Mouse (Mus musculus): ENCODE results near the gene Drp2.

Gene Drp2

DNA sequence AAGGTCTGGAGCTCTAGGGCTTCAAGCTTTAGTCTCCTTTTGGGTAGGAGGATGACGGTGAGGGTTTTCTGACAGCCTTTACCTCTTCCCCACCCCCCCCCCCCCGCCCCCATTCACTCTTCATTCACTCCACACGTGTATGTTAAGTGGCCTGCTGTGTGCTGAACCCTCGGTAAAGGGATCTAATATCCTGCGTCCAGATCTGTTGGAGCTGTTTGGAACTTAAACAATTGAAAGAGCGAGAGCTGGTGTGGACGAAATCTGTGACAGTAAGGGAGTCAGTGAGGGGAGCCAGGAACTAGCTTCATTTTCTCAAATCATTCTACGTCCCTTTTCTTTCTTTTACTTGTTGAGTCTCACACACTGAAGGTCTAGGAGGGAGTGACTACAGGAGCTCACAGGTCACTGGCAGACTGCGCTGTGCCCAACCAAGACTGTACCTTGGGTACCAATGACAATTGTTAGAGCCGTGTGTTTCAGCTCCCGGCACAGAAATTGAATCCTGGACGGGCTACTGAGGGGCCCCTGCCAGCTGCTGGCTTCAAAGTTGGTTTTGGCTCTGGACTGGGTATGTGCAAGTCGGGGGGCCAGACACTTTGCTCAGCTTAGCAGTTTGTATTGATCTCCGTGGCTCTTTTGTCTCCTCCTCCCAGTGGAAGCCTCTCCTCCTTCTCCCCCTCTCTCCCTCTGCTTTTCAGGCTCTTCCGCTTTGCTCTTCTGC lies at the start of gene Drp2:
Gene Drp2 (plus strand): TSS at position 689 of the 721 bp plus-strand sequence.
- DNase-seq (ENCODE audit: low read depth, low spot score) = no peak

DNA sequence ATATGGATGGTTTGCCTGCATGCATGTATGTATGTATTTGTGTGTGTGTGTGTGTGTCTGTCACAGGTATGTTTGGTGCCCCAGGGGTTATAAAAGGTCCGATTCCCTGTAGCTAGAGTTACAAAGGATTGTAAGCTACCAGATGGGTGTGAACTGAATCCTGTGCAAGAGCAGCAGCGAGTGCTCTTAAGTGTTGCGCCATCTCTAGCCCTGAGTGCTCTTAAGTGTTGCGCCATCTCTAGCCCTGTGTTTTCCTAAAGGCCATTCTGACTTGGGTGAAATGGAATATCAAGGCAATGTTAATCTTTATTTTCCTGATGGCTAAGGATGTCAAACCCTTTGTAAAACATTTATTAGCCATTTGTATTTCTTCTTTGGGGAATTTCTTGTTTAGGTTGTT lies 45.0 kb upstream of the Drp2 start:
- no peak for DNase-seq (ENCODE audit: low read depth, low spot score)

DNA sequence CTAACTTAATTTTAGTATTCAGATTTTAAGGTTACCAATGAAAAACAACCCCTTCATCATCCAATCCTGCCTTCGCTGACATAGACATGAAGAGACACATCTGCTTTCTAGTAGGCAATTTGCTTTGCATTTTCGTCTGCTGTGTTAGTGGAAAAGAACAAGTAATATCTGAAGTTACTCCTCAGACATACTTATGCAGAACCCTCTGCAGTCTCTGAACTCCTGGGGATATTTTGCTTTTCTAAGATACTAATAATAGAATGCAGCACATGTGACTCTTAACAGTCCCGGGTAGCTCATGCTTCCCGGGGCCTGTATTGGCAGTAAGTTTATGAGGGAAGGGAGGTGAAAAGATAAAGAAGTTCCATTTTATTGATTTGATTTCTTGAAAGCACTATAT lies 42.2 kb upstream of the Drp2 start:
- DNase-seq (ENCODE audit: low read depth, low spot score) = no peak

DNA sequence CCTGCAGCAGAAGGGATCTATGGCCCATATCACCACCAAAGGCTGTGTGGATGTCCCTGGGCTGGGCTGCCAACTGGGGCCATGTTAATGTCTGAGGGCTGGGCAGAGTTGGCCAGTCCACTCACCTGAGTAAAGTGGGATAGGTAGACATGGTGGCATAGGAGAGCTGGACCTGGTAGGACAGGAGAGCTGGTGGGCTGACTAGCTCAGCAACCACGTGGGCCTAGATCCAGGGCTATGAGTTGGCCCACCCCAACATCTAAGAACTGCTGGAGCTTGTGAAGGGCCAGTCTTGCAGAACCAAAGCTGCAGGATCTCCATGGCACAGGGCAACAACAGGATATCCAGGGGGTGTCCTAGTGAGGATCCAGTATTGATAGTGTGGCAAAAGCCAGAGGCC lies 38.9 kb upstream of the Drp2 start:
- no peak for DNase-seq (ENCODE audit: low read depth, low spot score)

DNA sequence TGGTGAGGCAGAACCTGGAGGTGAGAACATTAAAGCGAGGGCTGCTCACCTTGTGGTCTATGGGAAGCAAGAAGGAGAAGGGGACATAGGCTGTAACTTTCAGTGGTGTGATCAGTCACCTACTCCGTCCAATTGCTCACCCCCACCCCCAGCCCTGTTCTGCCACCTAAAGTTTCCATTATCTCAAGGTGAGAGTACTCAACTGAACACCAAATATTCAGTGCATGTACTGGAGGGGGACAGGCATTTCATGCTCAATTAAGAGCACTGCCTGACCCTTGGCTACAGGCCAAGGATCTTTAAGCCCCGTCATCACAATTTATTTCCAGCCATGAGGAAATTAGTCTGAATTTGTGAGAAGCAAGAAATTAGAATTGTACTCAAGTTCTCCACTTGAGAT lies 37.8 kb upstream of the Drp2 start:
- no peak for DNase-seq (ENCODE audit: low read depth, low spot score)

DNA sequence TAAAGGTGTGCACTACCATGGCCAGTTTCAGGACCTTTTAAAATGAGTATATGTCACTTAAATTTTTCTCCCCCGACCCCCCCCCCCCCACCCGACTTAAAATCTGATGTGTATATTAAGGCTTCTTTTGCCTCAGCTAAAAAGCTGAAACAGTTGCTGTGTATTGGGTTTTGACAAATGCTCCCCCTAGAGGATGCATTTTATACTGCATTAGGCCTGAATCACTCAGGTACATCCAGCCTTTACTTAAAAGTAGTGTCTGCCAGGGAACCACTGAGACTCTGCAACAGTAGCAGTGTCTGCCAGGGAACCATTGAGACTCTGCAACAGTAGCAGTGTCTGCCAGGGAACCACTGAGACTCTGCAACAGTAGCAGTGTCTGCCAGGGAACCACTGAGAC lies 33.1 kb upstream of the Drp2 start:
- peak; percentile 23 for DNase-seq (ENCODE audit: low read depth, low spot score)

DNA sequence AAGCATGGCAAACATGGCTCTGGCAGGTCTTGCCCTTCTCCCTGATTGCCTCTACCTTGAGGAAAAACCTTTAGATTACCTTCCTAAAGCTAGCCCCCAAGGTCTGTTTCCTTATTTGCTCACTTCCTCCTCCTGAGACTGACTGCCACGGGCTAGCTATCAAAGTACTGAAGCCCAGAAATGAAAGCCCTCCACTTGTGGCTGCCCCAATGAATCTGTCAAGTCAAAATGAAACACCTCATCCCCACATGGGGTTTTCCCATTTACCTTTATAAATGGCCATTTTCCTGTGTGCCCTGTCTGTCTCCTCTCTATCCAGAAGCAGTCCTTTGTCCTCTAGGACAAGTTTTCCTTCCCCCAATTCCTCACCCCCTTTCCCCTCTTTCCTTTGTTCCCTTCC lies 30.2 kb upstream of the Drp2 start:
- peak; percentile 4 for DNase-seq (ENCODE audit: low read depth, low spot score)

DNA sequence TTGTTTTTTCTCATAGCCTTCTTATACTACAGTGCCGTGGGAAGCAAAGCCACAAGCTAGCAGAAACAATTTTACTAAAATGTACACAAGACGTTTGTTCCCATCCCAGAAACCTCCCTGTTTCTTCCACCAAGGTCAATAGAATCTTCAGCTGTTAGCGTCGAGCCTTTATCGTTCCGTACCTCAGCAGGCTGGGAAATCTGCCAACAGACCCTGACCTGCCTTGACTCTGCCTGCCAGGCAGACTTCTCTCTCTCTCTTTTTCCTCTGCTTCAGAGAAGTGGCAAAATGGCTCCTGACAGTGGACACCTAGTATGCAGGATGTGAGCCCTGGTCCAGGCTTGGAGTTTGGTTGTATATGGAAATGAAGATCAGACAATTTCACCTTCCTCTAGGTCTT lies 19.5 kb upstream of the Drp2 start:
- no peak for DNase-seq (ENCODE audit: low read depth, low spot score)

DNA sequence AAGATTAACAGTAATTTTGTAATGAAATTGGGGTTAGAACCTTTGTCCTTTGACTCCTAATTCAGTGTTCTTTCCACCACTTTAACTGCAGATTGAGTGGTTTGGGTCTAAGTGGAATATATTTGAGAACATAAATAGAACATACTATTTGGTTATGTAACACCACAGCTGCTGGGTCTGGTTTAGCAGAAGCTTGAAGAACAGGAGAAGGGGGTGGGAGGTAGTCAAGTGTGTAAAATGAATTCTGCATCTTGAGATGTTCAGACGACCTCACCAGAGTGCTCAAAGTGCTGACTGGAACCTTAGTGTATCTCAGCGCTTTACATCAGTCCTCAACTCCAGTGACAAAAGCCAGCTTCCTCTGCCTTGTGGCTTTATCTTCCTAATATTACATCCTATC lies 5.4 kb upstream of the Drp2 start:
- no peak for DNase-seq (ENCODE audit: low read depth, low spot score)

DNA sequence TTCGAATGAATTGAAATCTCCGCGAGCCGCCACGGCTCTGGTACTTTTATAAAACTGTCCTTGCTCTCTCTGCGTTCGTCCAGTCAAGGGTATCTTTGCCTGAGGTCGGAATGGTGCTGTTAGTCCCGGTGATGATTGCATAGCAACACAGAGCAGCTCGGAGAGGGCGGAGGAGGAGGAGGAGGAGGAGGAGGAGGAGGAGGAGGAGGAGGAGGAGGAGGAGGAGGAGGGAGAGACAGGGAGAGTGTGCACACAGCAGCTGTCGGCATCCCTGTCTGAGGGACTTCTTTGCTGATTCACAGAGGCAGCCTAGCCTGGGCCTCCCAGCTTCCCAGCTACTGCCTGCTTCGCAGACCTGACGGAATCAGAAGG lies 219 bp downstream of the Drp2 start:
- no peak for DNase-seq (ENCODE audit: low read depth, low spot score)

DNA sequence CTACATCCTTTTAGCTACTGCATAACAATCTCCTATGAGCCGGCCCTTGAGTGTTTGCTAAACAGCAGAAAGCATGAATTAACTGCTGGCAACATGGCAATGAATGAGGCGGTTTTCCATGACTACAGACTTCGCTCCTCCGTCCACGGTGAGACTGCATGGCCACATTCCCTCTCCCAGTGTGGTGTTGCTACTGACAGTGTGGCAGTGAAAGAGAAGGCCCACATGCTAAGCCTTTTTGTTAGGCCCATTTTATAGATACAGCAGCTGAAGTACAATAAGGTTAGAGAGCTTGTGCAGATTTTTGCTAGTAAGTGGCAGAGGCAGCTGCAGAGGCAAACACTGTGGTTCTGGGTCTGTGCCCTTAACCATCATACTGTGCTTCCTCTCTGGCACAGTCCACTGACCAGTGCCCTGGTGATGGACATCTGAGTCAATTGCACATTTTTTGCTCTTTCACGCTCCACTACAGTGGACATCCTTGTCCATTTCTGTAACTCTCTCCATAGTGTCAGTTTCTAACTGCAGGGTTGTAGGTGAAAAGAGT lies 5.1 kb downstream of the Drp2 start:
- no peak for DNase-seq (ENCODE audit: low read depth, low spot score)

DNA sequence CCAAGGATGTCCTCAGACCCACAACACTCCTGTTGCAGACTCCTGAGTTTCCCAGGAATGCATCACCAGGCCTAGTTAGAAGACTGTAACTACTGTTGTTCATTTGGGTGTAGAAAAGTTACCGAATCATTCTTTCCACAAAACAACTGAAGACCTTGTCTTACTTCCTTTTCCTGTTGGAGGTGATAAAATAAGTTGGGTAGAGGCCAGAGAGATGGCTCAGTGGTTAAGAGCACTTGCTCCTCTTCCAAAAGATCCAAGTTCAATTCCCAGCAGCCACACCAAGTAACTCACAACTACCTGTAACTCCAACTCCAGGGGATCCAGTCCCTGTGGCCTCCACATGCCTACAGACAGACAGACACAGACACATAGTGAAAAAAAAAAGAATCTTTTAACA lies 7.7 kb downstream of the Drp2 start:
- no peak for DNase-seq (ENCODE audit: low read depth, low spot score)

DNA sequence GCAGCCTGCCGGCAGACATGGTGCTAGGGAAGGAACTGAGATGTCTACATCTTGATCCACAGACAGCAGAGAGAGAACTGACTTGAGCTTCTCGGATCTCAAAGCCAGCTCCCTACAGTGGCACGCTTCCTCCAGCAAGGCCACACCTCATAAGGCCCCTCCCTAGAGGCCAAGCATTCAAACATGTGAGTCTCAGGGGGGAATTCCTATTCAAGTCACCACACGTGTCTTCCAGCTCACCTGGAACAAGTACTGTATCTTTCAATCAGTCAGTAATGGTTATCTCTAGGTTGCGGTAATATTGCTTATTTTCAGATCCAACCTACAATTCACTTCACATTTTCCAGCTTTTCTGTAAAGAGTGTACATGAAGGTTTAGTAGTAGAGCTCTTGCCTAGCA lies 15.7 kb downstream of the Drp2 start:
- no peak for DNase-seq (ENCODE audit: low read depth, low spot score)

DNA sequence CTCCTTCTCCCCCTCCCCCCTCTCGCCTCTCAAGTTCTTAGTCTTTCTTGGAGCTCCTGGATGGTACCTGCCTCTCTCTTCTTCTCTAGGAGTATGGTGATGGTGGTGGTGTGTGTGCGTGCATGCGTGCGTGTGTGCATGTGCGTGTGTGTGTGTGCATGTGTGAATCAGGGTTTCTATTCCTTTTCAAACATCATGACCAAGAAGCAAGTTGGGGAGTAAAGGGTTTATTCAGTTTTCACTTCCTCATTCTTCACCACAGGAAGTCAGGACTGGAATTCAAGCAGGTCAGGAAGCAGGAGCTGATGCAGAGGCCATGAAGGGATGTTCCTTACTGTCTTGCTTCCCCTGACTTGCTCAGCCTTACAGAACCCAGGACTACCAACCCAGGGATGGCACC lies 19.9 kb downstream of the Drp2 start:
- no peak for DNase-seq (ENCODE audit: low read depth, low spot score)

DNA sequence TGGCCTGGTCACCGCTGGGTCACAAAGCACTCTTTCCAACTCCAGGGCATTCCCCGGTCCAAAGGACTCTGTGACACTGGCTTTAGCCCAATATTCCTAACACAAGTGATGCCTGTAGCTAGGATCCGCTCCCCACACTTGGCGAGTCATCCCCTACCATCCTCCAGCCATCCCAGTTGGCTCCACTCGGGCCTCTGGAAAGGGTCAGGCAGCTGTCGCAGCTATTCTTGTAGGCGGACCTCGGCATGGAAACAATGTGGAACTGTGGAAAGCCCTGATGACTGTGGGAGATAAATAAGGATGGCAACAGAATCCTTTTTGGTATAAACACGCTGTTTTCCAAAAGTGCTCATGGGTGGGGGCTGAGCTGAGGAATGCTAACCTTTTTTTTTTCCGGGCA lies 21.4 kb downstream of the Drp2 start:
- no peak for DNase-seq (ENCODE audit: low read depth, low spot score)

DNA sequence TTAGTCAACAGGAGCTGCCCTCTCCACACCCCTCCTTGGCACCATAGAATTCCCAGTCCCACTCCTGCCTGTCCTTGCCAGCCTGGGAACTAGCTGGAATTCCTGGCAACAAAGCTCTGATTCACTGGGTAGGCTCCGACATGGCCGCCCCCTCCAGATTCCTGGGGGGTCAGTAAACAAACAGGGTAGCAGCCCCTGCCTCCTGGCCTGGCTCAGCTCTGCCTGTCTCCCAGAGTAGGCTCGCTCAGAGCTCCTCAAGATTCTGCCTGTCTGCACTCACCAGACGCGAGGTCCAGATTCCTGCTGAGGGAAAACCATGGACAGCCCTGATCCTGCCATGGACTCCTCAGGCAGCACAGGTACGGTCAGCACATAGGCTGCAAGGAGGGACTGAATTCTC lies 22.5 kb downstream of the Drp2 start:
- no peak for DNase-seq (ENCODE audit: low read depth, low spot score)

DNA sequence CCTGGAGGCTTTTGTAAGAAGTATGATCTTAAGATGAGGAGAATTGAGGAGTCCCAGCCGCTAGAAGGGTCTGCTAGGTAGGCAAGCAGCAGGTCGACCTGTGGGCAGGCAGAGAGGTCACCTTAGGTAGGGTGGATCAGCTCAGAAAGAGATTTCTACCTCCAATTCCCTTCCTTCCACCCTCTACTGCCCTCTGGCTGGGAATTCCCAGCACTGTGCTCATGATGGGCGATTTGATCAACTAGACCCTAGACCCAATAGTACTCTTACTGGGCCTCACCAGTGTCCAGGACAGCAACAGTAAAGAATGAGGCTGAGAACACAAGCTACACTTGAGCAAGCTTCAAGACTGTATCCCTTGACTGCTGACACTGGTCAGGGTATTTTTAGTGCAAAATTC lies 23.0 kb downstream of the Drp2 start:
- no peak for DNase-seq (ENCODE audit: low read depth, low spot score)

DNA sequence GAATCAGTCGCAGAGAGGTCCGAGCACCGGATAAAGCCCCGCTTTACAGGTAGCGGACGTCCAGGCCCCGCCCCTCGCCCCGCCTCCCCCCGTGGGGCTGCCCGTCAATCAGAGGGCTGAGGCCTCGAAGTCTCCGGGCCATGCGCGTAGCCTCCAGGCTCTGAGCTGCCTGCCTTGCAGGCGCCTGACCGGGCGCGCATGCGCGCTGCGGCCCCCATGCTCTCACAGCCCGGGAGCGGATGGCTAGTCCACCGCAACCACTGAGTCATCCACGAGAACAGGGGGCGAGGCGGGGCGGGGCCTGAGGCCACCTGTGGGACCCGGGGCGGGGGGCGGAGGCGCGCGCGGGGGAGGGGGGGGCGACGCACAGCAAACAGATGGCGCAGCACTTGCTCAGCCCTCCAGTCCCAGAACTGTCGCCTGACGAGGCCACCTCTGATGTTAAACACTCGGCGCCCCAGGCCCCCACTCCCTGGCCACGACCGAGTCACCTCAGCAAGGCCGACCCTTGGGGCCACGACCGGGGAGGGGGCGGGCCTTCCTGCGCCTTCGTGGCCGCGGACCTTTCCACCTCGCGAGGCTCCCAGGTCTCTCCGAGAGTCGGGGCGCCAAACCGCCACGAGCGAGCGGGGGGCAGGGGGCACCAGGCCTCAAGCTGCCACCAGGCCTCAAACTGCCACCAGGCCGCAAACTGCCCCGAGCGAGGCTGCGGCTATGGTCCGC lies 70.8 kb downstream of the Drp2 start:
- no peak for DNase-seq (ENCODE audit: low read depth, low spot score)

DNA sequence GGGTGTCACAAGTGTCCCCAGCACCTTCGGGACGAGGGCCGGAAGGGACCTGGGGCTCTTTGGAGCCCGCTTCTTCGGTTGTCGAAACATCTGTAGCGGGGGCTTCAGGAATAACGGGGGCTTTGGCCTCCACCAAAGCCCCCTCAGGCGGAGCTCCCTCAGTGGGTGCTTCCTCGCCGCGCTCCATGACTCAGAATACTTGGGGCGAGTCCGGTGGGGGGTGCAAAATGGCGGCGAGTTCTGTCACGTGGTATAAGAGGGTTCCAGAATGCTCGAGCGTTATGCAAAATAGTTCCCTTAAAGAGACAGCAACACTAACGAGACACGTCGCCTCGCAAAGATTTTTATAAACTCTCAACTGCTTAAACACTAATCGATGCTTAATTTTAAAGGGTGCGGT lies 71.9 kb downstream of the Drp2 start, which contains the start of gene Taf7l:
Gene Taf7l (minus strand): TSS at position 201 of the 400 bp plus-strand sequence.
- DNase-seq (ENCODE audit: low read depth, low spot score) = no peak

DNA sequence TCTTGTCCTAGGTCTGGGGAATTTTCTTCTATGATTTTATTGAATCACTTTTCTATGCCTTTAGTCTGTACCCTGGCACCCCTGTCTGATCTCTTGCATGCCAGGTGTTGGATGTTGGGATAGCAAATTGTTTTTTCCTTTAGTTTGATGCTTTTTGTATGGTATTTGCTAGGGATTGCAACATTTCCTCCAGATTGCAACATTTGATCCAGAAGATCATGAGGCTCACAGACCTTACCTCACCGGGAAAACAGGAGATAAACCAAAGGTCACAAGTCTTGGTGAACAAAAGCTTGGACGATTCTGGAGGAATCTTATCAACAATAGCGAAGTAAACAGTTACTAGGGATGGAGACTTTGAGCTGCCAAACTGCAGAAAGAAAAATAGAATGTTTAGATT lies 77.4 kb downstream of the Drp2 start:
- DNase-seq (ENCODE audit: low read depth, low spot score) = no peak

DNA sequence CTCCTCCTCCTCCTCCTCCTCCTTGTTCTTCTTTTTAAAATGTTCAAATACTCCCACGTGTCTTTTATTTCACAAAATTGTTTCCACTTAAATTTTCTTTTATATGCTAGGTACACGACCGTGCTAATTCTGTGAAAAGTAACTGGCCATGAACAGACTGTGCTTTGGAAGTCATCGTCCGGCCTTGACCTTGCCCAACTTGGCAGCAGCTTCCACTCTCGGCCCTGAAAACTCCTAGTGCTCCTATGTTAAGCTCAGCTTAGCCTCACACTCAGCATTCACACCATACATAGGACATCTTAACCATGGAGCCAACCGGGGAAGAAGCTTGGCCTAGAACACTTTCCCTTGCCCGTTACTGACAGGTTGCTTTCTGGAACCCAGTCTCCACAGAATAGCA lies 96.3 kb downstream of the Drp2 start:
- no peak for DNase-seq (ENCODE audit: low read depth, low spot score)
